Mouse (Mus musculus) lung, postnatal 0 days (tissue): ENCODE measurements around the gene Sgce.

Source experiments
- CTCF ChIP-seq: IDR thresholded peaks from 2 replicates; pipeline ENCODE4 v1.5.1; 2016; ENCODE audit warnings: antibody characterized with exemption, mild to moderate bottlenecking
- EP300 ChIP-seq: IDR thresholded peaks from 2 replicates; pipeline ENCODE4 v1.6.1; 2016; ENCODE audit warnings: antibody characterized with exemption, mild to moderate bottlenecking, control low read depth

GRCm38 (mm10) chr6:4722739-4723138 is 24.3 kb downstream of the Sgce start:
- TF ChIP-seq EP300 (no peak), CTCF (no peak)
